Mouse (Mus musculus) liver, adult 2 months (tissue): ENCODE measurements around the gene Slu7. TPM values are rescaled to one million over a fixed set of nuclear protein-coding genes. Genes with fewer than 3 reads are reported as not detected.
A peak's percentile ranks its signal among the peaks of the same experiment; 100 is the strongest.

ENCODE experiments used
- DNase-seq: peaks from one replicate; pipeline ENCODE4 v3.0.0-alpha.2; 2011; ENCODE audit warnings: low read depth, low spot score; ENCODE audit errors: extremely low read depth
- H3K27ac ChIP-seq: fragments of 200-500 bp; replicated peaks from 2 replicates; pipeline ENCODE4 v1.5.1; 2012; ENCODE audit warnings: low read depth, mild to moderate bottlenecking, control low read depth, inconsistent platforms, low read length; ENCODE audit not compliant: insufficient read depth
- H3K27me3 ChIP-seq: fragments of 200-500 bp; 2 replicates; pipeline ENCODE4 v1.6.1; 2012; ENCODE audit warnings: mild to moderate bottlenecking, moderate library complexity, low read length, inconsistent platforms; ENCODE audit not compliant: control insufficient read depth, insufficient read depth
- H3K36me3 ChIP-seq: fragments of 200-500 bp; 2 replicates; pipeline ENCODE4 v1.6.1; 2012; ENCODE audit warnings: low read length, inconsistent platforms; ENCODE audit not compliant: control insufficient read depth, insufficient read depth
- H3K4me1 ChIP-seq: fragments of 200-500 bp; 2 replicates; pipeline ENCODE4 v1.6.1; 2011; ENCODE audit warnings: low read length; ENCODE audit not compliant: control insufficient read depth, insufficient read depth
- H3K4me3 ChIP-seq: fragments of 200-500 bp; 2 replicates; pipeline ENCODE4 v1.5.1; 2011; ENCODE audit warnings: low read depth, mild to moderate bottlenecking, control low read depth, low read length, moderate library complexity; ENCODE audit not compliant: insufficient read depth
- H3K79me2 ChIP-seq: fragments of 200-500 bp; 2 replicates; pipeline ENCODE4 v1.6.1; 2012; ENCODE audit warnings: inconsistent platforms, mild to moderate bottlenecking, low read length, moderate library complexity; ENCODE audit not compliant: control insufficient read depth, insufficient read depth
- H3K9ac ChIP-seq: fragments of 200-500 bp; 2 replicates; pipeline ENCODE4 v1.6.1; 2012; ENCODE audit warnings: low read depth, mild to moderate bottlenecking, control low read depth, inconsistent platforms, low read length
- CTCF ChIP-seq: fragments of 200-500 bp; IDR thresholded peaks from 2 replicates; pipeline ENCODE4 v1.5.1; 2011; ENCODE audit warnings: low read depth, low read length, control low read depth
- POLR2A ChIP-seq: fragments of 200-500 bp; IDR thresholded peaks from 2 replicates; pipeline ENCODE4 v1.6.1; 2011; ENCODE audit warnings: low read length, control low read depth; ENCODE audit not compliant: insufficient read depth; ENCODE audit errors: extremely low read depth
- WGBS: fragments of 180-500 bp; shearing (Covaris S2); methylation state at CpG from one replicate; pipeline ENCODE4 v1.1.7; 2018; 5-methylcytosine and 5-hydroxymethylcytosine counted together
- polyA plus RNA-seq: library from polyadenylated mRNA; depleted of rRNA; stranded (reverse); fragments of >200 nt; gene quantifications from 2 replicates; pipeline ENCODE4 v1.2.3, GENCODE M21; 2012
- total RNA-seq: library from RNA; depleted of rRNA; stranded (reverse); fragments of >200 nt; gene quantifications from 2 replicates; pipeline ENCODE4 v1.2.3, GENCODE M21; 2014

Slu7 gene
- total and polyA plus RNA-seq, 2 experiments, result 1.7 to 13.2 TPM

DNA sequence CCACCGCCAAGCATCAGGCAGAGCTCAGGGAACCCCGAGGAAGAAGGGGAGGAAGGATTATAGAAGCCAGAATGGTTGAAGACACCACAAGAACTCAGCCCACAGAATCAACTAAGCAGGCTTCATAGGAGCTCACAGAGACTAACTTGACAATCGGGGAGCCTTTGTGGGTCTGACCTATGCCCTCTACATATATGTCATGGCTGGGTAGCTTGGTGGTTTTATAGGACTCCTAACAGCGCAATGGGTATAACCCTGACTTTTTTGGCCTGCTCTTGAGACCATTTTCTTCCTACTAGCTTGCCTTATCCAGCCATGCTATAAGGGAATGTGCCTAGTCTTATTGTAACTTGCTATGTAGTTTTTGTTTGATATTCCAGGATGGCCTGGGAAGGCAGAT is 37.3 kb upstream of the Slu7 start:
- Histone ChIP-seq H3K36me3 (no peaks in the 10 kb centered on the region), H3K9ac (no peak overlapping the region), H3K79me2 (no peaks in the 10 kb centered on the region), H3K27me3 (no peaks in the 10 kb centered on the region), H3K4me1 (peaks cover 3% of the 10 kb centered on the region; the same call in 1 of the 2 replicates), H3K4me3 (no peak overlapping the region), H3K27ac (no peak overlapping the region)
- TF ChIP-seq POLR2A (no peak), CTCF (no peak)
- DNase-seq, result no peak
- WGBS, result 90% methylated on average over 4 of the region's 4 CpGs

DNA sequence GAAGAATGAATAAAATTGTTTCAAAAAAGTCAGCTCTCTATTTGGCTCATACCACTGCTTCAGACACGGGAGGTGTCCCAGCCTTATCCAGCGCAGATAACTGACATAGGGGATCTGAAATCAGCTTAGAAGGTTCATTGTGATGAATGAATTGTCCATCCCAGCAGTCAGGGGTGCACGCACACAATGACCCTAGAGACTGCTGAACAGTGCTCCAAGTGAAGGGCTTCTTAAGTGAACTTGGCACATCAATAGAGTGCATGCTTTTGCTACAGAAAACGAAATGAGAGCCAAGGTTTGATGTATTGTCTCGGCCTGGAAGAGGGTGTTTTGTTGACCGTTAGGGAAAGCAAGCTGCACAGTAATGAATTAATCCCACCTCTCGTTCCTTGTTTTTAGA is 36.9 kb upstream of the Slu7 start:
- no peak for TF ChIP-seq CTCF
- TF ChIP-seq POLR2A, result no peak
- no peak for DNase-seq
- H3K9ac ChIP-seq, result no peak overlapping the region
- no peaks in the 10 kb centered on the region for H3K36me3 ChIP-seq
- 87% methylated on average over 7 of the region's 7 CpGs for WGBS
- no peak overlapping the region for H3K4me3 ChIP-seq
- no peaks in the 10 kb centered on the region for H3K27me3 ChIP-seq
- peaks cover 3% of the 10 kb centered on the region; the same call in 1 of the 2 replicates for H3K4me1 ChIP-seq
- H3K79me2 ChIP-seq, result no peaks in the 10 kb centered on the region
- H3K27ac ChIP-seq, result no peak overlapping the region

DNA sequence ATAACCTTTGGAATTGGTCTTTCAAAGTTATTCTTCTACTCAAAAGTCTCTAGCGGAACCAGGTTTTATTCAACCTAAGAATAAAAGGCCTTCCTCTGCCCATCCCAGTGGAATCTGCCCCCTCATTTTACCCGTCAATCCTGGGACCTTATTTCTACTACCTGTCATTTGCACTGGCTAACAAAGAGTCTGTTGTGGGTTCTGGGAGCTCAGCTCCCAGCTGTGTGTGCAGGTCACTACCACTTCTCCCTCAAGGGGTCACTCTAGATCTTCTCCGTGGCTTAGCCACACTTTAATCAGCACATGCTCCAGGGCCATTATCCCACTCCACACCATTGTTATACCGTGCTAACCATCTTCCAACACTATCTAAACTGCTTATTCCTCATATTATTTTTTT is 34.2 kb upstream of the Slu7 start:
- TF ChIP-seq POLR2A (no peak), CTCF (no peak; the same call in 1 of the 2 replicates)

DNA sequence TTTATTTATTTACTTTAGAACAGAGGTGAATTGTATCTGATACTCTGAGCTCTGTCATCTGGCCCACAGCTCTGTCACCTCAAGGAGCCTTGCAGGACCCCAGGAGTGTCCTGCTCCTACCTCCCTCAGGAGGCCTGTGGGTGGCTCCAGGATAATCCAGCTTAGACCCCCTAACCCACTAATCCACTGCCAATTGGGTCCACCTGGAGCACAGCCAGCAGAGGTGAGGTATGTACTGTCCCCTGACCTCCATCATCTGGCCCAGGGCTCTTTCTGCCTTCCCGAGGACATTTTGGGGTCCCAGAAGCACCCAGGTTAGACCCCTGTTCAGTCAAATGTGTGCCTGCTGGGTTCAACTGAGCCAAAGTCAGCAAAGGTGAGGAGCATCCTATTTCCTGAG is 33.4 kb upstream of the Slu7 start:
- TF ChIP-seq CTCF (no peak), POLR2A (no peak)
- no peak overlapping the region for H3K27ac ChIP-seq
- 69% methylated on average over 1 of the region's 1 CpGs for WGBS
- no peaks in the 10 kb centered on the region for H3K27me3 ChIP-seq
- H3K9ac ChIP-seq, result no peak overlapping the region
- no peak for DNase-seq
- H3K36me3 ChIP-seq, result no peaks in the 10 kb centered on the region
- H3K4me1 ChIP-seq, result 0 out of 2 replicates have a peak, but pooled peaks cover under 1% of the 10 kb centered on the region
- no peak overlapping the region for H3K4me3 ChIP-seq
- H3K79me2 ChIP-seq, result no peaks in the 10 kb centered on the region

More for the DNA sequence above, 34.2 kb upstream of the Slu7 start:
- no peaks in the 10 kb centered on the region for H3K27me3 ChIP-seq
- no peaks in the 10 kb centered on the region for H3K36me3 ChIP-seq
- H3K79me2 ChIP-seq, result no peaks in the 10 kb centered on the region
- no peak overlapping the region for H3K9ac ChIP-seq
- H3K4me3 ChIP-seq, result no peak overlapping the region
- DNase-seq, result no peak
- peaks cover 3% of the 10 kb centered on the region; the same call in 1 of the 2 replicates for H3K4me1 ChIP-seq
- H3K27ac ChIP-seq, result no peak overlapping the region
- WGBS, result 52% methylated on average over 4 of the region's 4 CpGs

DNA sequence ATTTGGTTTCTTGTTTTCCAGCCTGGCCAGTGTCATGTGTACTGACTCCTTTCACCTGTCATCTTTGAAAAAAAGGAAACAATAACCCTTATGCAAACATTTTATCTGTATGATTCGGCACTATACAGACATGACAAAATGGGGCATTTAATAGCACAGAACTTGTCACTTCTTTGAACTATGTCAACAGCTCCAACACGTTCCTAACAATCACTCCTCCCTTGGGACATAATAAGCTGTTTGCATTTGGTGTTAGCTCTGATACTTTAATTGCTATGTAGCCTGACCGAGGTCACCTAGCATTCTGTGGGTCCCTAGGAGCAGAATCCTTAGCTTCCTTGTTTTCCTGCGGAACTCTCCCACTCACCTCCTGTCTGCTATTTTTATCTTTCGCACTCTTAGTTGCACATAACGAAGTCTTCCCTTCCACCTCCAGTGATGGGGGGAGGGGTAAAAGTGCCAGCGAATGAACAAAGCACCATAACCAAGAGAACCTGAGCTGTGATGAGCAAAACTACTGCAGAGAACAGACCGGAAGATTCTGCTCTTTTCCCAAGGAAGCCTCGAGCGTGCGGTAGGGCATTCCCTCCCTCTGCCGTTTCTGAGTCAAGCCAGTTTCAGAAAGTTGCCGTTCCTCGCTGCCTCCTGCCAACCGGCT is 29.3 kb upstream of the Slu7 start:
- H3K27ac ChIP-seq, result no peak overlapping the region
- no peaks in the 10 kb centered on the region for H3K4me1 ChIP-seq
- H3K9ac ChIP-seq, result no peak overlapping the region
- H3K79me2 ChIP-seq, result no peaks in the 10 kb centered on the region
- TF ChIP-seq CTCF (no peak), POLR2A (no peak)
- 81% methylated on average over 15 of the region's 15 CpGs for WGBS
- DNase-seq, result no peak
- H3K36me3 ChIP-seq, result no peaks in the 10 kb centered on the region
- H3K4me3 ChIP-seq, result no peak overlapping the region
- H3K27me3 ChIP-seq, result no peaks in the 10 kb centered on the region

DNA sequence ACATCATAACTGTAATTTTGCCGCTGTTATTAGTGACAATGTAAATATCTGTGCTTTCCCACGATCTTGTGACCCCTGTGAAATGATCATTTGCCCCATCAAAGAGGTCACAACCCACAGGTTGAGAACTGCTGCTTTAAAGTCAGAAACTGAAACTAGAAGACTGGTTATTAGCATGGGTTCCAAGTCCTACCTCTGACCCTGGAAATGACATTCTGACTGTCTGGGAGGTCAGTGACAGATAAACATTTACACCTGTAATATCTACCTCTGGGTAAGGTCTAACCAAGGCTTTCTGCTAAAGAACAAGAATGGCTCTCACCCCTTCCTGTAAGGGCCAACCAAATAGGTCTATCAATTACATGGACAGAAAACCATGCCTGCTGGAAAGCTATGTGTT is 24.7 kb upstream of the Slu7 start:
- Histone ChIP-seq H3K36me3 (no peaks in the 10 kb centered on the region), H3K4me1 (no peaks in the 10 kb centered on the region; the same call in 1 of the 2 replicates), H3K9ac (no peak overlapping the region), H3K79me2 (no peaks in the 10 kb centered on the region), H3K4me3 (no peak overlapping the region), H3K27me3 (no peaks in the 10 kb centered on the region), H3K27ac (no peak overlapping the region)
- TF ChIP-seq POLR2A, result no peak
- TF ChIP-seq CTCF, result no peak
- peak; percentile 63 for DNase-seq
- WGBS, result 42% methylated on average over 2 of the region's 2 CpGs
